Mouse (Mus musculus) CH12.LX (cell line): ENCODE measurements around the gene Gldn. TPM values are rescaled to one million over a fixed set of nuclear protein-coding genes. Genes with fewer than 3 reads are reported as not detected.

Experiments used
- DNase-seq: peaks from one replicate; pipeline ENCODE4 v3.0.0-alpha.2; 2013; ENCODE audit errors: extremely low read depth
- H3K27ac ChIP-seq: 2 replicates; pipeline ENCODE4 v1.5.1; 2012; ENCODE audit warnings: low read depth, mild to moderate bottlenecking, control low read depth, moderate library complexity; ENCODE audit not compliant: insufficient read depth
- H3K27me3 ChIP-seq: replicated peaks from 2 replicates; pipeline ENCODE3; 2012; ENCODE audit warnings: inconsistent platforms
- H3K36me3 ChIP-seq, 2 experiments: replicated peaks in 1 of 2; 2 replicates each; pipeline versions ENCODE3 to v1.6.1; 2012; ENCODE audit warnings: inconsistent platforms in 1 of 2, low read length in 1 of 2, mild to moderate bottlenecking in 1 of 2, mixed read lengths in 1 of 2, moderate library complexity in 1 of 2; ENCODE audit not compliant: control insufficient read depth in 1 of 2, insufficient read depth in 1 of 2
- H3K4me1 ChIP-seq, 2 experiments: 2 replicates each; pipeline ENCODE4 v1.6.1; 2012; ENCODE audit warnings: inconsistent platforms in 1 of 2, moderate library complexity in 1 of 2; ENCODE audit not compliant: insufficient read depth in 2 of 2, control insufficient read depth in 1 of 2
- H3K4me2 ChIP-seq: 2 replicates; pipeline ENCODE4 v1.6.1; 2012; ENCODE audit warnings: low read depth, mild to moderate bottlenecking, control low read depth; ENCODE audit not compliant: poor library complexity, insufficient read depth, severe bottlenecking
- H3K4me3 ChIP-seq, 3 experiments: fragments of 150-350 bp in 1 of 3; sonication (generic) in 1 of 3; replicated peaks in 1 of 3; 2 replicates each; pipeline versions ENCODE3 to v1.5.1; 2011 to 2012; ENCODE audit warnings: low read depth in 2 of 3, low read length in 2 of 3, mild to moderate bottlenecking in 2 of 3, moderate library complexity in 2 of 3, control low read depth in 1 of 3, improper control_type of control experiment in 1 of 3, inconsistent platforms in 1 of 3, mixed read lengths in 1 of 3; ENCODE audit not compliant: poor library complexity in 1 of 3
- H3K79me2 ChIP-seq: replicated peaks from 2 replicates; pipeline ENCODE4 v1.6.1; 2012; ENCODE audit warnings: mild to moderate bottlenecking, moderate library complexity; ENCODE audit not compliant: control insufficient read depth, poor library complexity, insufficient read depth, severe bottlenecking; ENCODE audit errors: extremely low read depth
- H3K9ac ChIP-seq: 2 replicates; pipeline ENCODE4 v1.6.1; 2012; ENCODE audit warnings: low read depth, mild to moderate bottlenecking, control low read depth, moderate library complexity; ENCODE audit not compliant: insufficient read depth
- H3K9me3 ChIP-seq: replicated peaks from 2 replicates; pipeline ENCODE3; 2012; ENCODE audit warnings: low read length, inconsistent platforms, mixed read lengths
- CTCF ChIP-seq, 2 experiments: IDR thresholded peaks in 1 of 2; conservative IDR thresholded peaks in 1 of 2; 2 replicates each; pipeline ENCODE4 v1.5.1; 2011 to 2012; ENCODE audit warnings: low read depth in 2 of 2, low read length in 2 of 2, improper control_type of control experiment in 1 of 2, inconsistent platforms in 1 of 2, mild to moderate bottlenecking in 1 of 2, moderate library complexity in 1 of 2
- E2F4 ChIP-seq: IDR thresholded peaks from 2 replicates; pipeline ENCODE4 v1.6.1; 2011; ENCODE audit warnings: low read depth, low read length, improper control_type of control experiment; ENCODE audit not compliant: insufficient replicate concordance
- ETS1 ChIP-seq: conservative IDR thresholded peaks from 2 replicates; pipeline ENCODE4 v1.6.1; 2012; ENCODE audit warnings: low read depth, mild to moderate bottlenecking, inconsistent platforms, low read length, improper control_type of control experiment, moderate library complexity
- GABPA ChIP-seq: IDR thresholded peaks from 2 replicates; pipeline ENCODE4 v1.6.1; 2012; ENCODE audit warnings: low read depth, low read length, improper control_type of control experiment, inconsistent platforms; ENCODE audit not compliant: insufficient replicate concordance
- HCFC1 ChIP-seq: IDR thresholded peaks from 2 replicates; pipeline ENCODE4 v1.6.1; 2012; ENCODE audit warnings: low read depth, mild to moderate bottlenecking, inconsistent platforms, low read length, improper control_type of control experiment
- JUN ChIP-seq: IDR thresholded peaks from 2 replicates; pipeline ENCODE4 v1.6.1; 2011; ENCODE audit warnings: low read depth, mild to moderate bottlenecking, low read length, improper control_type of control experiment, moderate library complexity; ENCODE audit not compliant: insufficient read depth
- MAZ ChIP-seq: IDR thresholded peaks from 2 replicates; pipeline ENCODE4 v1.6.1; 2012; ENCODE audit warnings: low read depth, mild to moderate bottlenecking, inconsistent platforms, low read length, improper control_type of control experiment, moderate library complexity
- MEF2A ChIP-seq: IDR thresholded peaks from 2 replicates; pipeline ENCODE4 v1.6.1; 2014; ENCODE audit warnings: low read depth, mild to moderate bottlenecking, inconsistent platforms, low read length, improper control_type of control experiment, borderline replicate concordance
- MXI1 ChIP-seq: IDR thresholded peaks from 2 replicates; pipeline ENCODE4 v1.6.1; 2011; ENCODE audit warnings: mild to moderate bottlenecking, low read depth, low read length, improper control_type of control experiment
- NELFE ChIP-seq: IDR thresholded peaks from 2 replicates; pipeline ENCODE4 v1.6.1; 2011; ENCODE audit warnings: low read depth, low read length, improper control_type of control experiment
- NRF1 ChIP-seq: IDR thresholded peaks from 2 replicates; pipeline ENCODE4 v1.6.1; 2014; ENCODE audit warnings: low read depth, mild to moderate bottlenecking, inconsistent platforms, low read length, improper control_type of control experiment, moderate library complexity
- PAX5 ChIP-seq: IDR thresholded peaks from 2 replicates; pipeline ENCODE4 v1.6.1; 2012; ENCODE audit warnings: low read length, inconsistent platforms, mixed read lengths
- POLR2A ChIP-seq: IDR thresholded peaks from 2 replicates; pipeline ENCODE4 v1.6.1; 2011; ENCODE audit warnings: low read depth, mild to moderate bottlenecking, improper control_type of control experiment, low read length
- RCOR1 ChIP-seq: conservative IDR thresholded peaks from 2 replicates; pipeline ENCODE4 v1.6.1; 2012; ENCODE audit warnings: low read depth, mild to moderate bottlenecking, inconsistent platforms, low read length, improper control_type of control experiment
- SIN3A ChIP-seq: IDR thresholded peaks from 2 replicates; pipeline ENCODE4 v1.6.1; 2012; ENCODE audit warnings: low read length, improper control_type of control experiment, inconsistent platforms
- ZNF384 ChIP-seq: IDR thresholded peaks from 2 replicates; pipeline ENCODE4 v1.6.1; 2012; ENCODE audit warnings: low read depth, low read length, improper control_type of control experiment, inconsistent platforms
- dilution Hi-C: fragments of 300-500 bp; cut with MboI; formaldehyde crosslinking; loops from 2 replicates; pipeline ENCODE4 v1.14.3; 2020; ENCODE audit warnings: low sequenced_read_pairs; ENCODE audit not compliant: extremely low pct_unique_long_range_greater_than_20kb, extremely low pct_ligation_motif_present
- in situ Hi-C: fragments of 300-500 bp; cut with MboI; formaldehyde crosslinking; loops from 3 replicates; pipeline ENCODE4 v1.14.3; 2019; ENCODE audit warnings: low sequenced_read_pairs, low pct_ligation_motif_present, low pct_unique_long_range_greater_than_20kb, mixed read lengths
- polyA plus RNA-seq: library from polyadenylated mRNA; unstranded; fragments of >175 nt; gene quantifications from 2 replicates; pipeline ENCODE4 v1.2.1, GENCODE M21; 2012; ENCODE audit warnings: low read depth; ENCODE audit not compliant: insufficient read length
- total RNA-seq, 2 experiments: library from RNA; depleted of rRNA; stranded (reverse); fragments of 300-350 nt in 1 of 2; fragments of >200 nt in 1 of 2; gene quantifications; 2 replicates each; pipeline ENCODE4 v1.2.3; 2012 to 2014

The Gldn gene
- total and polyA plus RNA-seq, 3 experiments = not detected

- TF ChIP-seq SIN3A = no peak
- no peak for TF ChIP-seq ZNF384
- no peak for TF ChIP-seq PAX5
- TF ChIP-seq GABPA = no peak
- TF ChIP-seq MEF2A = no peak
- TF ChIP-seq ETS1 = no peak
- no peak for TF ChIP-seq HCFC1
- no peak for TF ChIP-seq RCOR1
- no peak for TF ChIP-seq JUN
- TF ChIP-seq NRF1 = no peak
- no peak for TF ChIP-seq POLR2A
- TF ChIP-seq MXI1 = no peak
- no peak for TF ChIP-seq E2F4
- no peak for TF ChIP-seq NELFE
- TF ChIP-seq CTCF (conservative IDR thresholded peaks at IDR 0.05 in 1 of 2, IDR thresholded peaks at IDR 0.05 in 1 of 2; ENCODE audit: low read depth in 2 of 2, low read length in 2 of 2) = no peak
- no peaks in the 10 kb centered on the region for H3K9me3 ChIP-seq
- H3K27me3 ChIP-seq = peaks cover 33% of the 10 kb centered on the region
- H3K4me1 ChIP-seq = 0 out of 4 replicates have a peak, but pooled peaks cover 0 to 2% of the 10 kb centered on the region in 2 experiments
- in situ Hi-C loops = no loop called here
- H3K4me2 ChIP-seq = no peak overlapping the region
- no peak overlapping the region for H3K9ac ChIP-seq
- no peak for DNase-seq
- no peaks in the 10 kb centered on the region for H3K79me2 ChIP-seq
- no peaks in the 10 kb centered on the region for H3K36me3 ChIP-seq
- no peak overlapping the region for H3K27ac ChIP-seq
- dilution Hi-C loops = no loop called here
- H3K4me3 ChIP-seq = no peak overlapping the region
Measured at GRCm38 (mm10) chr9:54308209-54308608, 21.9 kb downstream of the Gldn start.

GRCm38 (mm10) chr9:54308751-54309358 is 22.6 kb downstream of the Gldn start:
- H3K79me2 ChIP-seq = no peaks in the 10 kb centered on the region
- no peak overlapping the region for H3K9ac ChIP-seq
- in situ Hi-C loops = no loop called here
- dilution Hi-C loops = no loop called here
- no peak for TF ChIP-seq CTCF (conservative IDR thresholded peaks at IDR 0.05 in 1 of 2, IDR thresholded peaks at IDR 0.05 in 1 of 2; ENCODE audit: low read depth in 2 of 2, low read length in 2 of 2)
- TF ChIP-seq PAX5 = no peak
- TF ChIP-seq MEF2A = no peak
- no peak for TF ChIP-seq MAZ
- TF ChIP-seq, all 38 proteins: peak for 0
- 0 out of 4 replicates have a peak, but pooled peaks cover 0 to 2% of the 10 kb centered on the region in 2 experiments for H3K4me1 ChIP-seq
- DNase-seq = no peak
- H3K9me3 ChIP-seq = no peaks in the 10 kb centered on the region
- H3K27ac ChIP-seq = no peak overlapping the region
- H3K36me3 ChIP-seq = no peaks in the 10 kb centered on the region
- H3K4me2 ChIP-seq = no peak overlapping the region
- H3K4me3 ChIP-seq = no peak overlapping the region
- H3K27me3 ChIP-seq = peaks cover 35% of the 10 kb centered on the region
